Mouse (Mus musculus) lung, postnatal 0 days (tissue): Measurements from ENCODE around the gene Plcb2.

ENCODE experiments used
- CTCF ChIP-seq: IDR thresholded peaks from 2 replicates; pipeline ENCODE4 v1.5.1; 2016; ENCODE audit warnings: antibody characterized with exemption, mild to moderate bottlenecking
- EP300 ChIP-seq: IDR thresholded peaks from 2 replicates; pipeline ENCODE4 v1.6.1; 2016; ENCODE audit warnings: antibody characterized with exemption, mild to moderate bottlenecking, control low read depth

DNA sequence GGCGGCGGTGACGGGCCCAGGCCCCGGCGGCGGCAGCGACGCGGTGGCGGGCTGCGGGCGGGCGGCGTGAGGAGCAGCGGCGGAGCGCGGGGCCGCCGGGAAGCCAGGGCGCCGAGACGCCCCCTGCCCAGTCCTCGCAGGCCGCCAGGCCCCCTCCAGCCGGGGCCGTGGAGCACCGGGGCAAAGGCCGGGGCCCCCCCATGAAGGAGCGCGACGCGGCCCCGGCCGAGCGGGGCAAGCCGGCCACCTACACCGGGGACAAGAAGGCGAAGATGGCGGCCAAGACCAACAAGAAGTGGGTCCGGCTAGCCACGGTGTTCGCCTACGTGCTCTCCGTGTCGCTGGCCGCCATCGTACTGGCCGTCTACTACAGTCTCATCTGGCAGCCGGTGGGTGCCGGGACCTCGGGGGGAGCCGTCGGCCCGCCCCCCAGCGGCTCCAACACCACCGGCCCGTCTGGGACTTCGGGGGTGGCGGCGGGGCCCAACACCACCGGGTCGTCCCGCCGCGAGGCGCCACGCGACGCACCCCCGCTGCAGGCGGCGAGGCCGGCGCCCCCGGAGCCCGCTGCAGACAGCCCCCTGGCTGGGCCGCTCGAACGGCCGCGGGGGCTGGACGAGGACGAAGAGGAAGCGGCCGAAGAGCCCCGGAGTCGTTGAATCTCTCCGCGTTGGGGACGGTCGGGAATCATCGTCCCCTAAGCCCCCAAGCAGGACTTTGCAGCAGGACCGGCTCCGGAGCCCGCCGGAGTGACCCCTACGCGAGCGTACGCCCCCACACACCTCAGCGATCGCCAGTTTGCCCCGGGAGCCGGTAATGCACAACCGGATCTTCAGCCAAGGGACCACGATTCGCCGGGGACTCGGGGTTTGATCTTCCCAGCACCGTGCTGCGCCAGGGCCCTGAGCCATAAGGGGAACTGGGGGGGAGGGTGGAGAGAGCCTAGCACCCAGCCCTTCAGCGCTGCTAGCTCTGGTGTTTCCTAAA is 18.0 kb upstream of the Plcb2 start:
- TF ChIP-seq CTCF: no peak
- TF ChIP-seq EP300: no peak
